Mouse (Mus musculus) MEL (cell line): ENCODE data around the gene Hist1h3c. TPM values are rescaled to one million over a fixed set of nuclear protein-coding genes. Genes with fewer than 3 reads are reported as not detected.

Experiments
- DNase-seq: peaks from one replicate; pipeline ENCODE4 v3.0.0; 2011; ENCODE audit warnings: low read depth, low spot score
- H3K27ac ChIP-seq: 2 replicates; pipeline ENCODE4 v1.5.1; 2012; ENCODE audit warnings: low read depth, mild to moderate bottlenecking, control low read depth, low read length, moderate library complexity; ENCODE audit not compliant: control insufficient read depth
- H3K27me3 ChIP-seq, 2 experiments: fragments of 150-350 bp in 1 of 2; sonication (generic) in 1 of 2; 2 replicates each; pipeline ENCODE4 v1.6.1; 2012; ENCODE audit warnings: low read length in 2 of 2, mild to moderate bottlenecking in 2 of 2, improper control_type of control experiment in 1 of 2, moderate library complexity in 1 of 2; ENCODE audit not compliant: insufficient read depth in 2 of 2, control insufficient read depth in 1 of 2
- H3K36me3 ChIP-seq, 2 experiments: 2 replicates each; pipeline ENCODE4 v1.6.1; 2012 to 2014; ENCODE audit warnings: low read length in 2 of 2, improper control_type of control experiment in 1 of 2, inconsistent platforms in 1 of 2, mild to moderate bottlenecking in 1 of 2; ENCODE audit not compliant: insufficient read depth in 2 of 2, control insufficient read depth in 1 of 2
- H3K4me1 ChIP-seq, 2 experiments: fragments of 150-350 bp in 1 of 2; sonication (generic) in 1 of 2; 2 replicates each; pipeline ENCODE4 v1.6.1; 2012; ENCODE audit warnings: low read length in 2 of 2, improper control_type of control experiment in 1 of 2, mild to moderate bottlenecking in 1 of 2; ENCODE audit not compliant: insufficient read depth in 2 of 2, control insufficient read depth in 1 of 2
- H3K4me3 ChIP-seq, 2 experiments: fragments of 150-350 bp in 1 of 2; sonication (generic) in 1 of 2; 2 replicates each; pipeline ENCODE4 v1.5.1; 2012; ENCODE audit warnings: low read depth in 2 of 2, low read length in 2 of 2, mild to moderate bottlenecking in 2 of 2, moderate library complexity in 2 of 2, control low read depth in 1 of 2, improper control_type of control experiment in 1 of 2; ENCODE audit not compliant: control insufficient read depth in 1 of 2, insufficient read depth in 1 of 2
- H3K79me2 ChIP-seq: 2 replicates; pipeline ENCODE4 v1.6.1; 2012; ENCODE audit warnings: mild to moderate bottlenecking, low read length, moderate library complexity; ENCODE audit not compliant: control insufficient read depth, poor library complexity, insufficient read depth
- H3K9ac ChIP-seq: 2 replicates; pipeline ENCODE4 v1.6.1; 2012; ENCODE audit warnings: low read depth, mild to moderate bottlenecking, control low read depth, low read length, moderate library complexity; ENCODE audit not compliant: control insufficient read depth, poor library complexity, severe bottlenecking
- H3K9me3 ChIP-seq: fragments of 150-350 bp; sonication (generic); replicated peaks from 2 replicates; pipeline ENCODE4 v1.6.1; 2012; ENCODE audit warnings: mild to moderate bottlenecking, low read length, improper control_type of control experiment, moderate library complexity; ENCODE audit not compliant: insufficient read depth
- BHLHE40 ChIP-seq: IDR thresholded peaks from 2 replicates; pipeline ENCODE4 v1.6.1; 2012; ENCODE audit warnings: low read depth, mild to moderate bottlenecking, inconsistent platforms, low read length, improper control_type of control experiment, borderline replicate concordance
- CHD1 ChIP-seq: IDR thresholded peaks from 2 replicates; pipeline ENCODE4 v1.6.1; 2012; ENCODE audit warnings: low read depth, mild to moderate bottlenecking, inconsistent platforms, low read length, improper control_type of control experiment
- CHD2 ChIP-seq: IDR thresholded peaks from 2 replicates; pipeline ENCODE4 v1.6.1; 2011; ENCODE audit warnings: low read length, improper control_type of control experiment
- E2F4 ChIP-seq: IDR thresholded peaks from 2 replicates; pipeline ENCODE4 v1.6.1; 2011; ENCODE audit warnings: low read depth, low read length, improper control_type of control experiment, borderline replicate concordance
- ETS1 ChIP-seq: IDR thresholded peaks from 2 replicates; pipeline ENCODE4 v1.6.1; 2012; ENCODE audit warnings: low read depth, mild to moderate bottlenecking, inconsistent platforms, low read length, improper control_type of control experiment, moderate library complexity
- GABPA ChIP-seq: IDR thresholded peaks from 2 replicates; pipeline ENCODE4 v1.6.1; 2012; ENCODE audit warnings: low read depth, mild to moderate bottlenecking, inconsistent platforms, low read length, improper control_type of control experiment, moderate library complexity
- MAFK ChIP-seq: IDR thresholded peaks from 2 replicates; pipeline ENCODE4 v1.6.1; 2011; ENCODE audit warnings: low read depth, mild to moderate bottlenecking, low read length, improper control_type of control experiment, borderline replicate concordance
- MAZ ChIP-seq: IDR thresholded peaks from 2 replicates; pipeline ENCODE4 v1.6.1; 2012; ENCODE audit warnings: low read depth, mild to moderate bottlenecking, inconsistent platforms, low read length, improper control_type of control experiment
- MEF2A ChIP-seq: IDR thresholded peaks from 2 replicates; pipeline ENCODE4 v1.6.1; 2014; ENCODE audit warnings: low read depth, mild to moderate bottlenecking, inconsistent platforms, low read length, improper control_type of control experiment; ENCODE audit not compliant: poor library complexity, insufficient replicate concordance, severe bottlenecking; ENCODE audit errors: extremely low read depth
- MXI1 ChIP-seq: IDR thresholded peaks from 2 replicates; pipeline ENCODE4 v1.6.1; 2011; ENCODE audit warnings: mild to moderate bottlenecking, low read depth, low read length, improper control_type of control experiment
- POLR2A ChIP-seq, 2 experiments: IDR thresholded peaks; 2 replicates each; pipeline ENCODE4 v1.6.1; 2011 to 2012; ENCODE audit warnings: low read length in 2 of 2, mild to moderate bottlenecking in 2 of 2, control low read depth in 1 of 2, improper control_type of control experiment in 1 of 2, low read depth in 1 of 2, moderate library complexity in 1 of 2; ENCODE audit not compliant: control insufficient read depth in 1 of 2, insufficient read depth in 1 of 2, poor library complexity in 1 of 2
- POLR2AphosphoS2 ChIP-seq: IDR thresholded peaks from 2 replicates; pipeline ENCODE4 v1.6.1; 2011; ENCODE audit warnings: low read length, improper control_type of control experiment
- POLR2AphosphoS5 ChIP-seq: IDR thresholded peaks from 2 replicates; pipeline ENCODE4 v1.6.1; 2012; ENCODE audit warnings: low read depth, borderline replicate concordance, mild to moderate bottlenecking, inconsistent platforms, low read length, moderate library complexity, mixed read lengths
- SIN3A ChIP-seq: IDR thresholded peaks from 2 replicates; pipeline ENCODE4 v1.6.1; 2012; ENCODE audit warnings: low read length, improper control_type of control experiment, inconsistent platforms
- TBP ChIP-seq: IDR thresholded peaks from 2 replicates; pipeline ENCODE4 v1.8.0; 2011; ENCODE audit warnings: low read depth, low read length, improper control_type of control experiment
- UBTF ChIP-seq: IDR thresholded peaks from 2 replicates; pipeline ENCODE4 v1.6.1; 2012; ENCODE audit warnings: low read depth, mild to moderate bottlenecking, inconsistent platforms, low read length, improper control_type of control experiment, moderate library complexity, borderline replicate concordance; ENCODE audit not compliant: insufficient read depth
- USF2 ChIP-seq, 2 experiments: IDR thresholded peaks; 2 replicates each; pipeline ENCODE4 v1.6.1; 2011 to 2012; ENCODE audit warnings: improper control_type of control experiment in 2 of 2, low read length in 2 of 2, borderline replicate concordance in 1 of 2, inconsistent platforms in 1 of 2, low read depth in 1 of 2, mild to moderate bottlenecking in 1 of 2; ENCODE audit not compliant: insufficient read depth in 1 of 2
- ZKSCAN1 ChIP-seq: IDR thresholded peaks from 2 replicates; pipeline ENCODE4 v1.6.1; 2012; ENCODE audit warnings: low read depth, mild to moderate bottlenecking, inconsistent platforms, low read length, improper control_type of control experiment, moderate library complexity
- polyA plus RNA-seq, 2 experiments: library from polyadenylated mRNA; stranded (reverse) in 1 of 2; unstranded in 1 of 2; fragments of >175 nt in 1 of 2; fragments of >200 nt in 1 of 2; gene quantifications; 2 replicates each; pipeline versions ENCODE4 v1.2.1 to v1.2.4; 2012; ENCODE audit warnings: low replicate concordance in 2 of 2, low read depth in 1 of 2; ENCODE audit not compliant: insufficient read length in 2 of 2, insufficient read depth in 1 of 2, missing spikeins in 1 of 2
- total RNA-seq: library from RNA; depleted of rRNA; stranded (reverse); fragments of 300-350 nt; gene quantifications from 2 replicates; pipeline ENCODE4 v1.2.3, GENCODE M21; 2012

The Hist1h3c gene
- total and polyA plus RNA-seq, 3 experiments = 1.7 to 1,651 TPM; not detected in 1

DNA sequence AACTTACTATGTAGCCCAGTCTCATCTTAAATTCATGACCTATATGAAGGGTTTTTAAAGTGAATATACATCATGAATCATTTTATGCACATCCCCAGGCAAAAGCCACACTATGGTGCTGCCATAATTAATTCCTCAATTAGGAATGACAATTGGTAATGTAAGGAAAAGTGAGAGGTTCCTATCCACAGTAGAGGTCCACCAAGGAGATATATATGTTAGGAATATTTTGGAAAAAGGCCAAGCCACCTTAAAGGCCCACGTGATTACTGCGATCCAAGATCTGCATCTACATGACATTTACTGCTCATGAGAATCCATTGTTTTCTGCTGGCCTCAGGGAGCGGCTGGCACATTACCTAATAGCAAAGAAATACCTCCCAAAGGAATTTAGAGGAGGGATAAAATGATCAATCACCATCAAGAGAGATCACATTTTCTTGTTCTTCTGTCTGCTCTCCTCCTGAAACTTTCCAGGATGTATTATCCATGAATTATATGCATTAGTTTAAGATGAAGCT lies 13.9 kb upstream of the Hist1h3c start:
- TF ChIP-seq E2F4 (no peak), CHD2 (no peak)
- peaks cover 0 to 13% of the 10 kb centered on the region in 2 experiments; a peak in 2 of 4 replicates for H3K4me1 ChIP-seq

DNA sequence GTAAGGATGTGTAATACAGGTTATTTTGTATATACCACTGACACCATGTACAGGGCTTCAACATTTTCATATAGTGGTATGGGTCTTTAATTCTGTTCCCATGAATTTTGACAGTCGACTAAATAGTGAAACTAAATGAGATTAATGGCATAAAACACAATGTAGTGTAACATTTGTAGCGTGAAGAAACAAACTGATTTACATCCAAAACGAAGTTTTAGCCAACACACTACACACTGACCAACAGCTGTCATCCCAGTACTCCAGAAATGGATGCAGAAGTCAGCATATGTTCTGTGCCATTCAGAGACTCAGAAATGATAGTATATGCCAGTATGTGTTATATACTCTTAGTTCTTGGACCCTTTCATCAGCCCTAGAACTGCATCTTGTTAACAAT lies 12.5 kb upstream of the Hist1h3c start:
- peaks cover 0 to 11% of the 10 kb centered on the region in 2 experiments; a peak in 2 of 4 replicates for H3K4me1 ChIP-seq
- peak overlapping the region; percentile 67 for H3K9ac ChIP-seq
- no peaks in the 10 kb centered on the region for H3K9me3 ChIP-seq
- DNase-seq = no peak
- no peaks in the 10 kb centered on the region for H3K27me3 ChIP-seq
- no peaks in the 10 kb centered on the region for H3K79me2 ChIP-seq
- H3K36me3 ChIP-seq = peaks cover 0 to 50% of the 10 kb centered on the region in 2 experiments; a peak in 2 of 4 replicates
- H3K4me3 ChIP-seq = no peak overlapping the region
- peak overlapping the region; percentile 70 for H3K27ac ChIP-seq
- TF ChIP-seq CHD1 (no peak), BHLHE40 (no peak), MAFK (no peak), MAZ (no peak), E2F4 (no peak), ZKSCAN1 (no peak), POLR2AphosphoS2 (no peak), MEF2A (no peak), USF2 (IDR thresholded peaks at IDR 0.05; ENCODE audit: borderline replicate concordance in 1 of 2, insufficient read depth in 1 of 2, low read depth in 1 of 2, low read length in 2 of 2) (no peak), MXI1 (no peak), CHD2 (no peak), POLR2A (IDR thresholded peaks at IDR 0.05; ENCODE audit: control insufficient read depth in 1 of 2, insufficient read depth in 1 of 2, low read depth in 1 of 2, low read length in 2 of 2, poor library complexity in 1 of 2) (no peak)

More for the DNA sequence above, 13.9 kb upstream of the Hist1h3c start:
- Histone ChIP-seq H3K27me3 (no peaks in the 10 kb centered on the region), H3K36me3 (peaks cover 0 to 44% of the 10 kb centered on the region in 2 experiments; a peak in 2 of 4 replicates), H3K4me3 (no peak overlapping the region), H3K9me3 (no peaks in the 10 kb centered on the region), H3K9ac (peak overlapping the region; percentile 81), H3K79me2 (no peaks in the 10 kb centered on the region; the same call in 1 of the 2 replicates), H3K27ac (peak overlapping the region; percentile 97)
- DNase-seq = peak; percentile 52

DNA sequence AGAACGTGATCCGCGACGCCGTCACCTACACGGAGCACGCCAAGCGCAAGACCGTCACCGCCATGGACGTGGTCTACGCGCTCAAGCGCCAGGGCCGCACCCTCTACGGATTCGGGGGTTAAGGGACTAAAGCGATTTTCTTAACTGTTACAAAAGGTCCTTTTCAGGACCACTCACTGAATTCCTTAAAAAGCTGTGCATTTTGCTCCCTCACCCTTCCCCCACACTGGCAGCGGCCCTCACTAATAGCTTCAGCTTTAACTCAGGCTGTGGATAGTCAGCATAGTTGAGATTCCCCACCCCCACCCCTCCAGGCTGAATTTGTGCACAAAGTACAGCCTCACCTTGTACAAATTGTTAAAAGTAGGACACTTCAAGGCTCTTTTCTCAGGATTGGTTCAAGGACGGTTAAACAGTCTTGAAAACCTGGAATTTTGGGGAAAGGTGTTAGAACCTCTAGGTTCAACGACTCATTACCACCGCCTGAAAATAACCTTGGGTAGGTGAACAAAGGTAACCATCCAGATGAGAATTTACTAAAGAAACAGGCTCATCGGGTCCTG lies 11.9 kb upstream of the Hist1h3c start:
- H3K4me1 ChIP-seq = peaks cover 0 to 11% of the 10 kb centered on the region in 2 experiments; a peak in 2 of 4 replicates
- peaks cover 0 to 49% of the 10 kb centered on the region in 2 experiments; a peak in 2 of 4 replicates for H3K36me3 ChIP-seq
- peak overlapping the region; percentile 67 for H3K9ac ChIP-seq
- H3K27me3 ChIP-seq = no peaks in the 10 kb centered on the region
- DNase-seq = peak; percentile 92
- H3K27ac ChIP-seq = peak overlapping the region; percentile 81
- TF ChIP-seq POLR2AphosphoS5 = peak; percentile 98; the same call in 1 of the 2 replicates
- TF ChIP-seq TBP = peak; percentile 39; the same call in 1 of the 2 replicates
- TF ChIP-seq SIN3A = no peak
- no peak for TF ChIP-seq ETS1
- TF ChIP-seq GABPA = no peak
- TF ChIP-seq USF2 (IDR thresholded peaks at IDR 0.05; ENCODE audit: borderline replicate concordance in 1 of 2, insufficient read depth in 1 of 2, low read depth in 1 of 2, low read length in 2 of 2) = no peak
- TF ChIP-seq POLR2A (IDR thresholded peaks at IDR 0.05; ENCODE audit: control insufficient read depth in 1 of 2, insufficient read depth in 1 of 2, low read depth in 1 of 2, low read length in 2 of 2, poor library complexity in 1 of 2) = peak; percentile 97 to 100
- no peak for TF ChIP-seq MEF2A
- peak; percentile 92; the same call in 1 of the 2 replicates for TF ChIP-seq UBTF
- no peaks in the 10 kb centered on the region; the same call in 1 of the 2 replicates for H3K79me2 ChIP-seq
- H3K4me3 ChIP-seq = peak overlapping the region in 1 of 2 experiments; percentile 30; a peak in 1 of 4 replicates
- no peaks in the 10 kb centered on the region for H3K9me3 ChIP-seq
